Mouse (Mus musculus) midbrain, embryonic 14.5 days (tissue): ENCODE results near the gene Hmgb3. TPM values are rescaled to one million over a fixed set of nuclear protein-coding genes. Genes with fewer than 3 reads are reported as not detected.
A peak's percentile ranks its signal among the peaks of the same experiment; 100 is the strongest.

ENCODE experiments used
- ATAC-seq: fragments of 200-750 bp; cut with Nextera tagmentation; 2 replicates; pipeline ENCODE4 v1.8.0; 2017; ENCODE audit warnings: moderate number of reproducible peaks, moderate library complexity; ENCODE audit not compliant: low FRiP score, low TSS enrichment
- DNase-seq: peaks from one replicate; pipeline ENCODE4 v3.0.0-alpha.2; 2015
- H3K27ac ChIP-seq: fragments of 300-500 bp; sonication (generic); replicated peaks from 2 replicates; pipeline ENCODE4 v1.5.1; 2014; ENCODE audit warnings: mild to moderate bottlenecking, low read depth, low read length, moderate library complexity
- H3K27me3 ChIP-seq: fragments of 300-500 bp; sonication (generic); 2 replicates; pipeline ENCODE4 v1.6.1; 2014; ENCODE audit warnings: low read length, control low read depth, mixed read lengths; ENCODE audit not compliant: control insufficient read depth, insufficient read depth
- H3K36me3 ChIP-seq: fragments of 300-500 bp; sonication (generic); 2 replicates; pipeline ENCODE4 v1.6.1; 2014; ENCODE audit warnings: low read length, control low read depth; ENCODE audit not compliant: control insufficient read depth, insufficient read depth
- H3K4me1 ChIP-seq: fragments of 300-500 bp; sonication (generic); 2 replicates; pipeline ENCODE4 v1.6.1; 2014; ENCODE audit warnings: mild to moderate bottlenecking, antibody characterized with exemption, low read length, control low read depth; ENCODE audit not compliant: control insufficient read depth, insufficient read depth
- H3K4me2 ChIP-seq: fragments of 300-500 bp; sonication (generic); 2 replicates; pipeline ENCODE4 v1.6.1; 2014; ENCODE audit warnings: mild to moderate bottlenecking, low read length, moderate library complexity
- H3K4me3 ChIP-seq: fragments of 300-500 bp; sonication (generic); replicated peaks from 2 replicates; pipeline ENCODE4 v1.5.1; 2014; ENCODE audit warnings: low read depth, low read length
- H3K9ac ChIP-seq: fragments of 300-500 bp; sonication (generic); replicated peaks from 2 replicates; pipeline ENCODE4 v1.6.1; 2014; ENCODE audit warnings: mild to moderate bottlenecking, low read length, moderate library complexity
- H3K9me3 ChIP-seq: fragments of 300-500 bp; sonication (generic); 2 replicates; pipeline ENCODE4 v1.6.1; 2016; ENCODE audit warnings: low read length, control low read depth, mixed read lengths; ENCODE audit not compliant: control insufficient read depth
- WGBS: fragments of 180-500 bp; shearing (Covaris S2); extraction: QIAGEN DNeasy Blood & Tissue Kit; methylation state at CpG from one replicate; pipeline ENCODE4 v1.1.7; 2014; 5-methylcytosine and 5-hydroxymethylcytosine counted together
- microRNA-seq: library from miRNA; unstranded; fragments of <30 nt; microRNA quantifications from one replicate; pipeline ENCODE4, GENCODE M21; 2016
- polyA plus RNA-seq: library from polyadenylated mRNA; unstranded; fragments of >200 nt; fragmentation: Nextera tagmentation; extraction: Ambion mirVana; gene quantifications from 2 replicates; pipeline ENCODE4 v1.2.1, GENCODE M21; 2014

Hmgb3 gene
- polyA plus RNA-seq, 1 experiment from 2014 or later = 468 TPM

DNA sequence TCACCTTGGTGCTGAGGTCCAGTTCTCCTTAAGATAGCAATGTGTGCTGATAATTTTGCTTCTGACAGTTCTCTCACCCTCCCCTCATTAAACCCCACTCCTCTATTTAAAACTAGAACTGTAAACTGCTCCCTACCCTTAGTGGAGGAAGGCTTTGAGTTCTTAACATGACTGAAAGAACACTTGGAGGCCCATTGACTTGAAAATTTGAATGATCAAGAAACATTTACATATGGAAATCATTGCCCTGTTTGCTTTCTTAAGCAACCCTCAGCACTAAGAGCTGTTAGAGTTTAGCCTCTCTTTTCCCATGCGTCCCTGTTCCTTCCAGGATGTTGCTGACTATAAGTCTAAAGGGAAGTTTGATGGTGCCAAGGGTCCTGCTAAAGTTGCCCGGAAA is 3.6 kb downstream of the Hmgb3 start:
- H3K36me3 ChIP-seq = peaks cover 20% of the 10 kb centered on the region
- H3K9ac ChIP-seq = no peak overlapping the region
- no peaks in the 10 kb centered on the region for H3K4me1 ChIP-seq
- ATAC-seq = no peak
- no peak overlapping the region for H3K27ac ChIP-seq
- H3K27me3 ChIP-seq = no peaks in the 10 kb centered on the region
- no peak overlapping the region for H3K4me2 ChIP-seq
- no peak overlapping the region for H3K4me3 ChIP-seq
- no peaks in the 10 kb centered on the region for H3K9me3 ChIP-seq
- 90% methylated on average over 2 of the region's 2 CpGs for WGBS
- no peak for DNase-seq

DNA sequence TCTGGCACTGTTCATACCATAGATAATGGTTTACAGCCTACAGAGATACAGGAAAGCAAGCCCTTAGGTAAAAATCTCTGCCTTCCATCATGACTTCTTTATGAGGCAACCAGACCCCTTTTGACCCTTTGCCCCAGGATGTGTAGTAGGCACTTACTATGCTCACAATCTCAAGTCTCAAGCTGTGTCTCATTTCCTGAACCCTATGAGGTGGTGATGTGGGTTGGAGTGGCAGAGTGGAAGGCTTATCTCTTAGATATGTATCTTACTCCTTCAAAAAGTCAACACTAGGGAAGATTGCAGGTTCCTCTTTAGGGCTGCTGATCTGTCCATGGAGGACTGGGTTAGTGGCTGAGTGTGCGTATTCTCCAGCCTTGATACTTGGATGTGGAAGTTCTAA is 5.1 kb downstream of the Hmgb3 start:
- H3K36me3 ChIP-seq = peaks cover 20% of the 10 kb centered on the region
- no peaks in the 10 kb centered on the region for H3K9me3 ChIP-seq
- H3K4me1 ChIP-seq = no peaks in the 10 kb centered on the region
- no peak overlapping the region for H3K4me3 ChIP-seq
- H3K9ac ChIP-seq = no peak overlapping the region
- H3K4me2 ChIP-seq = no peak overlapping the region
- ATAC-seq (no peak), DNase-seq (no peak)
- H3K27ac ChIP-seq = no peak overlapping the region
- no peaks in the 10 kb centered on the region for H3K27me3 ChIP-seq
- 97% methylated on average over 1 of the region's 1 CpGs for WGBS

DNA sequence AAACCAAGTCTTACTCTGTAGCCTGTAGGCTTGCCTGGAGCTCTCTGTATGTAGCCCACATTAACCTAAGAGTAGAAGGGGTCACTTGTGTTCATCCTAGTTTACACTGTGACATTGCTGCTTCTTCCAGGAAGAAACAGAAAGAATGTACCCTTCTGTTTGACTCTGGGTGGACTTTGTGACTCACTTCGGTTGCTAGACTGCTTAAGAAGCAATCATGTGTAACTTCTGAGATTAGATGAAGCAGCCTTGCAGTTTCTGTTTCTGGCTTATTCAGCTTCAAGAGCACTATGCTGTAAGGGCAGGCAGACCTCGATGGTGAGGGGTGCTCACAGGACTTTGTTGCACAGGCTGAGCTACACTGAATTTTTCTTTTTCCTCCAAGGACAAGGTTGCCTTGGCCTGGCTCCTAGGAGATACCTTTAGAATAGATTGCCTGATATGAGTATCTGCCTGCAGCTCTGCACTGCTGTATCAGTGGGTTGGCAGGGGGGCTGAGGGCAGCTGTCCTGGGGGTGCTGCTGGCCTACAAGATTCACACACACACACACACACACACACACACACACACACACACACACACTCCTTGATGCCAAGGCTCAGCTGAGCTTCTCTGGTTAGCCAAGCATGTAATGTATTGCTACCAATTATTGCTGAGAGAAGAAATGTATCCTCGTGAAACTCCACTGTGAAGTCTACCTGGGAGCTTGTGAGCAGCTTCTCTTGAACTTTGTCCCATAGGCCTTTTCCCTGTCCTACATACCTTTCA is 17.6 kb downstream of the Hmgb3 start:
- no peak for ATAC-seq
- 51% methylated on average over 3 of the region's 3 CpGs for WGBS

DNA sequence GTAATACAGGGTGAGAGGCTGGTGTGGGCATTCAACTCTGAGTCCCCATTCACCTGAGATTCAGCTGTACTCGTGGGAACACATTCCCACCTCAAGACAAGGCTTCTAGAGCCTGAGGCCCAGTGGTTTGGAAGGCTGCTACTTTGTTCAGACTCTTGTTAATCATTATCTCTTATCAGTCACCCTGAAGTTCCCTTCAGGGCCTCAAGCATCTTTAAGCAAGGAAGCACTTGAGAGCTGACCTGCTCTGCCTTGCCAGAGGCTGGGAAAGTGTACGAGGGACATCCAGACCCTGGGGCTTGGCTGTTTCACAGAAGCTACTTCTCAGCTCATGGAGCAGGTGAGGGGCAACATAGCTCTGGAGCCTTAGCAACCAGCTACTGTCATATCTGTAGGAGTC is 19.8 kb downstream of the Hmgb3 start:
- Histone ChIP-seq H3K4me1 (no peaks in the 10 kb centered on the region), H3K27ac (no peak overlapping the region), H3K4me3 (no peak overlapping the region), H3K4me2 (no peak overlapping the region), H3K27me3 (no peaks in the 10 kb centered on the region), H3K9me3 (no peaks in the 10 kb centered on the region), H3K36me3 (no peaks in the 10 kb centered on the region), H3K9ac (no peak overlapping the region)
- no peak for ATAC-seq
- 50% methylated on average over 2 of the region's 2 CpGs for WGBS
- DNase-seq = no peak

More for the DNA sequence above, 17.6 kb downstream of the Hmgb3 start:
- Histone ChIP-seq H3K9ac (no peak overlapping the region), H3K36me3 (no peaks in the 10 kb centered on the region), H3K4me2 (no peak overlapping the region), H3K9me3 (no peaks in the 10 kb centered on the region), H3K4me1 (no peaks in the 10 kb centered on the region), H3K27me3 (no peaks in the 10 kb centered on the region), H3K27ac (no peak overlapping the region), H3K4me3 (no peak overlapping the region)
- DNase-seq = no peak

DNA sequence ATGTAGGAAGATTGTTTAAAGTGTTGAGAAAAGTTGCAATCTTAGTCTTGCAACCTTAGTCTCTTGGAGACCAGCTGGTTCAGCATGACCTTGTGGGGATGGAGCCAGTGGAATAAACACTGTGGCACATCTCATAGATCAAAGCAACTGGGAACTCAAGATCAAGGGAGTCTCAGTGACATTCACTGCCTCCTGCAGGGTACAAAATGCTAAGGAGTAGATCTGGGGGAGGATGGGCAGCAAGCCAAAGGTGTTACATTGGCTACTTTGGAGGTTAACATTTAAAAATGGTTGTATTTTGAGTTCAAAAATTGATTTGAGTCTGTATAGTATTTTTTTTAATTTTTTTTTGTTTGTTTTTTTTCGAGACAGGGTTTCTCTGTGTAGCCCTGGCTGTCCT is 33.5 kb downstream of the Hmgb3 start:
- no peak for DNase-seq
- Histone ChIP-seq H3K36me3 (no peaks in the 10 kb centered on the region), H3K9me3 (no peaks in the 10 kb centered on the region), H3K27ac (no peak overlapping the region), H3K4me1 (no peaks in the 10 kb centered on the region), H3K4me2 (no peak overlapping the region), H3K9ac (no peak overlapping the region), H3K27me3 (no peaks in the 10 kb centered on the region), H3K4me3 (no peak overlapping the region)
- WGBS = 43% methylated on average over 1 of the region's 1 CpGs
- no peak for ATAC-seq

DNA sequence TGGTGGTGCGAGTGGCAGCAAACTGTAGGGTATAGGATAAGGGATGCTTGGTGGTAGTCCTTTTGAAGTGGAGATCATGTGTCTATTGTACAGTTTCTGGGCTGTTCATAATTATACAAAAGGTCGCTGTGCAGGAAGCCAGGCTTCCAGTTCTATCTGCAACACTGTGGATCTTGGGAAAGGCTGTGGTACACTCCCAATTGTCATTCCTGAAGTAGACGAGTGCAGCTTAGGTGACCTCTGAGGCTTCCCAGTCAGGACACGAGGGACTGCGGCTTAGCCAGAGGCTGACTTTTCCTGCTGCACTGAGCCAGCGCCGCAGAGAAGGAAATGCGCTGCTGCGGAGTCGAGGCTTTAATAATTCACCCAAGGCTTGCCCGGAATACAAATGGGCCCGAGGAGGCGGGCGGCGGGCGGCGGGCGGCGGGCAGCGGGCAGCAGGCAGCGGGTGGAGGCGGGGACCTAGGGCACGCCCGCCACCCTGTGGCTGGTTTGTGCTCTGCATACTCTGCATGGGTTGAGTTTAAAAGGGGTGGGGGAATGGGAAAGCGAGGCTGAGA is 45.4 kb downstream of the Hmgb3 start:
- H3K4me3 ChIP-seq = peak overlapping the region; percentile 20
- H3K4me1 ChIP-seq = 0 out of 2 replicates have a peak, but pooled peaks cover 5% of the 10 kb centered on the region
- peak overlapping the region; percentile 61 for H3K27ac ChIP-seq
- peak; percentile 85 for DNase-seq
- H3K4me2 ChIP-seq = peak overlapping the region; percentile 50
- H3K9me3 ChIP-seq = no peaks in the 10 kb centered on the region
- H3K9ac ChIP-seq = no peak overlapping the region
- no peaks in the 10 kb centered on the region for H3K27me3 ChIP-seq
- WGBS = 22% methylated on average over 25 of the region's 25 CpGs
- H3K36me3 ChIP-seq = no peaks in the 10 kb centered on the region
- ATAC-seq = peak; percentile 88

Small RNA genes lying within 50 kb of the gene (microRNA-seq; reads per million reads assigned to microRNA genes)
- not detected for gene Gm23945

Other genes starting within 250 kb of the Hmgb3 start
- gene Mtmr1, start 191.2 kb upstream of the Hmgb3 start, polyA plus RNA-seq = 18.2 and 23.0 TPM in 2 replicates
- 52.8 and 64.8 TPM in 2 replicates for gene Cd99l2, start 63.1 kb upstream of the Hmgb3 start, polyA plus RNA-seq
- gene Gpr50, start 107.7 kb downstream of the Hmgb3 start, polyA plus RNA-seq = 3.3 and 4.9 TPM in 2 replicates